Mouse (Mus musculus) G1E (cell line): ENCODE measurements around the gene Bglap.

Source experiments
- CTCF ChIP-seq: IDR thresholded peaks from 2 replicates; pipeline ENCODE4 v1.5.1; 2012; ENCODE audit warnings: low read depth, low read length, inconsistent platforms, mixed read lengths
- GATA1 ChIP-seq: IDR thresholded peaks from 2 replicates; pipeline ENCODE4 v1.6.1; 2012; ENCODE audit warnings: borderline replicate concordance, low read length, inconsistent platforms, mixed read lengths
- TAL1 ChIP-seq: conservative IDR thresholded peaks from 2 replicates; pipeline ENCODE4 v1.6.1; 2012; ENCODE audit warnings: low read depth, low read length, inconsistent platforms, mixed read lengths

GRCm38 (mm10) chr3:88415668-88416067 is 31.4 kb upstream of the Bglap start:
- TF ChIP-seq GATA1 (no peak), CTCF (no peak), TAL1 (no peak)
